Mouse (Mus musculus) stomach, embryonic 16.5 days (tissue): ENCODE results near the gene Ssr1. TPM values are rescaled to one million over a fixed set of nuclear protein-coding genes. Genes with fewer than 3 reads are reported as not detected.

Experiments used
- ATAC-seq: fragments of 200-750 bp; cut with Nextera tagmentation; 2 replicates; pipeline ENCODE4 v1.8.0; 2017; ENCODE audit warnings: moderate number of reproducible peaks, moderate TSS enrichment; ENCODE audit not compliant: insufficient read depth, low FRiP score
- H3K27ac ChIP-seq: fragments of 300-500 bp; sonication (generic); 2 replicates; pipeline ENCODE4 v1.5.1; 2014; ENCODE audit warnings: low read length
- H3K27me3 ChIP-seq: fragments of 300-500 bp; sonication (generic); 2 replicates; pipeline ENCODE4 v1.6.1; 2014; ENCODE audit warnings: low read length, control low read depth, mixed read lengths; ENCODE audit not compliant: control insufficient read depth, insufficient read depth
- H3K36me3 ChIP-seq: fragments of 300-500 bp; sonication (generic); 2 replicates; pipeline ENCODE4 v1.6.1; 2014; ENCODE audit warnings: low read length; ENCODE audit not compliant: control insufficient read depth, insufficient read depth
- H3K4me1 ChIP-seq: fragments of 300-500 bp; sonication (generic); 2 replicates; pipeline ENCODE4 v1.6.1; 2014; ENCODE audit warnings: low read length, control low read depth, mixed read lengths; ENCODE audit not compliant: control insufficient read depth, insufficient read depth
- H3K4me2 ChIP-seq: fragments of 300-500 bp; sonication (generic); 2 replicates; pipeline ENCODE4 v1.6.1; 2014; ENCODE audit warnings: low read depth, low read length, mixed read lengths
- H3K4me3 ChIP-seq: fragments of 300-500 bp; sonication (generic); replicated peaks from 2 replicates; pipeline ENCODE4 v1.5.1; 2014; ENCODE audit warnings: mild to moderate bottlenecking, low read length
- H3K9ac ChIP-seq: fragments of 300-500 bp; sonication (generic); 2 replicates; pipeline ENCODE4 v1.6.1; 2014; ENCODE audit warnings: low read length
- H3K9me3 ChIP-seq: fragments of 300-500 bp; sonication (generic); replicated peaks from 2 replicates; pipeline ENCODE4 v1.6.1; 2016; ENCODE audit warnings: low read length, control low read depth; ENCODE audit not compliant: control insufficient read depth
- WGBS: fragments of 180-500 bp; shearing (Covaris S2); extraction: QIAGEN DNeasy Blood & Tissue Kit; methylation state at CpG from one replicate; pipeline ENCODE4 v1.1.7; 2014; 5-methylcytosine and 5-hydroxymethylcytosine counted together
- polyA plus RNA-seq: library from polyadenylated mRNA; unstranded; fragments of >200 nt; fragmentation: Nextera tagmentation; extraction: Ambion mirVana; gene quantifications from 2 replicates; pipeline ENCODE4 v1.2.1, GENCODE M21; 2015

Gene Ssr1
- polyA plus RNA-seq, 1 experiment from 2014 or later = 145 TPM

DNA sequence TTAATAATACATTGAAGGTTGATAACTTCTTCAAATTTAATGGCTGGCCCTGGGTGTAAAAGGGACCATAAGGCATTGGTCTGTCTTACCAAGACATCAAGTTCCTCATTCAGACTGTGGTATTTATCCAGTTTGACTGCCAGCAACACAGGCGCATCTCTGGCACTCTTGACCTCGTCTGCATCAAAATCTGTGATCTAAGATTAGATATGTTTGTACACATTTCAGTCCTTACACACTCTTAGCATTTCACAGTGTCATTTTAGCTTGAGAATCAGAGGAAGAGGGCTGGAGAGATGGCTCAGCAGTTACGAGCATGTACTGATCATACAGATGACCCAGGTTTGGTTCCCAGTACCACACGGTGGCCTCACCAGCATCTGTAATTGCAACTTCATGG lies 21.6 kb upstream of the Ssr1 start:
- WGBS = 85% methylated on average over 4 of the region's 4 CpGs
- Histone ChIP-seq H3K9ac (no peak overlapping the region), H3K36me3 (no peaks in the 10 kb centered on the region), H3K27me3 (no peaks in the 10 kb centered on the region), H3K4me2 (no peak overlapping the region), H3K9me3 (no peaks in the 10 kb centered on the region), H3K4me1 (no peaks in the 10 kb centered on the region), H3K27ac (no peak overlapping the region), H3K4me3 (no peak overlapping the region)
- no peak for ATAC-seq

DNA sequence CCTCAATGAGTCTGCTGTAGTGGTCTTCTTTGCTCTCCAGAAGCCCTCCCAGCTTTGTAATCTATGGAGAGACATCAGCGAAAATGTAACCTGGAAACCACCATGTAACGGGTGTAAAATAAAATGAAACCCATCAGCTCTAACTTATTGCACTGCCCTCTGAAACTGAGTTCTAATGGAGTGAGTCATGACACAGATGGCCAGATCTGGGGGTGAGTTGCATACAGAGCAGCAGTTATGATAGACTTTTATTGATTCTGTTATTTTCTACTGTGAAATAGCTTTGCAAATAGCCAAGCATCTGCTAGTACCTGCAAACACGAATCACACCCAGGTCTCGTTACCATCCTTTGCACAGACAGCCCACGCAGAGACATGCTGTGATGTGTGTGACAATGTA lies 18.4 kb upstream of the Ssr1 start:
- Histone ChIP-seq H3K9ac (no peak overlapping the region), H3K27me3 (no peaks in the 10 kb centered on the region), H3K9me3 (no peaks in the 10 kb centered on the region), H3K4me2 (no peak overlapping the region), H3K27ac (no peak overlapping the region), H3K36me3 (no peaks in the 10 kb centered on the region), H3K4me1 (no peaks in the 10 kb centered on the region), H3K4me3 (no peak overlapping the region)
- WGBS = 81% methylated on average over 5 of the region's 5 CpGs
- ATAC-seq = no peak

DNA sequence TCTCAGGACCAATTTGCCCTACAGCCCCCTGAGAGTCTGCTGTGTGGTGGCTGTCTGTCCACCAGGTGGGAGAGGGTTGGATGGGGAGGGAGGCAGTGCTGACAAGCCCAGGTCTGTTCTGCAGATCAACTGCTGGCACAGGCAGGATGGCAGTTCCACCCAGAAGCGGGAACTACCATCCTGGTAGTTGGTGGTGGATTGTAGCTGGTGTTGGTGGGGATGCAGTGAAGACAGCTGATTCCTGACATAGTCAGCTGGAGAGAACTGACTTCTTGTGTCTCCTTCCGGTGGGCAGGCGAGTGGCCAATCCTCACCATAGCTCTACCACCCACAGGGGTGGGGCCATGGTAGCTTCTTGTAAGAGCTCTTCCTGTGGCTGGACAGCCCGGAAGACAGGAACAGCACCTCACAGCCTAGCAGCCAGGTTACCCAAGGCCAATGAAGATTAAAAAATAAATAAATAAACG lies 16.5 kb upstream of the Ssr1 start:
- no peak for ATAC-seq
- Histone ChIP-seq H3K27ac (no peak overlapping the region), H3K36me3 (no peaks in the 10 kb centered on the region), H3K27me3 (no peaks in the 10 kb centered on the region), H3K4me1 (no peaks in the 10 kb centered on the region), H3K9ac (no peak overlapping the region), H3K4me2 (no peak overlapping the region), H3K9me3 (no peaks in the 10 kb centered on the region), H3K4me3 (no peak overlapping the region)
- 70% methylated on average over 5 of the region's 5 CpGs for WGBS

DNA sequence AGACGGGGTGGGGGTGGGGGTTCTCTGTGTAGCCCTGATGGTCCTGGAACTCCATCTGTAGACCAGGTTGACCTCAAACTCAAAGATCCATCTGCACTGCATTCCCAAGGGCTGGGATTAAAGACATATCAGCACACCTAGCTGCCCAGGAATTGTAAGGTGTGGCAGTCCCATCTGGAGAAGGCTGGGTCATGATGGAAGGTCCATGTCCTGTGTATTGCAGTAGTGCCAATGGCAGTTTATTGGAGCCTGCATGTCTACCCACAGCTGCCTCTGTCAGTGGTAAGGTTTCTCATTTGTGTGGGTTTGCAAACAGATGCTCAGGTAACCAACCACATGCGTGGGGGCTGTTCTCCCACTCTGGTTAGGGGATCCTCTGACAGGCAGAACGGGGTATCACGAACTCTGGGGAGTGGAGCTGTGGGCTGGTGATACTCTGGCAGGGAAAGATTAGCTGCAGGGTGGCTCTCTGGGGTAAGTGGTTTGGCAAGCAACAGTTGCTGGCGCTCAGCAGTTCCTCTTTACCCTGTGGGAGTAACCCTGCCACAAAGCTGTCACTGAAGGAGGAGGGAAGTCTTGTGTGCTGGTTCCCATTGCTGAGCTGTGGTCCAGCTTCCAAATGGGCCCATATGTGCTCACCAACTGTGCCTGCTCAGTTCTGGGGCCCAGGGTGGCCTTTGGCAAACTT lies 15.8 kb upstream of the Ssr1 start:
- H3K4me3 ChIP-seq = no peak overlapping the region
- no peaks in the 10 kb centered on the region for H3K9me3 ChIP-seq
- H3K9ac ChIP-seq = no peak overlapping the region
- H3K4me2 ChIP-seq = no peak overlapping the region
- 80% methylated on average over 5 of the region's 5 CpGs for WGBS
- ATAC-seq = no peak
- no peak overlapping the region for H3K27ac ChIP-seq
- H3K4me1 ChIP-seq = no peaks in the 10 kb centered on the region
- no peaks in the 10 kb centered on the region for H3K27me3 ChIP-seq
- H3K36me3 ChIP-seq = no peaks in the 10 kb centered on the region

DNA sequence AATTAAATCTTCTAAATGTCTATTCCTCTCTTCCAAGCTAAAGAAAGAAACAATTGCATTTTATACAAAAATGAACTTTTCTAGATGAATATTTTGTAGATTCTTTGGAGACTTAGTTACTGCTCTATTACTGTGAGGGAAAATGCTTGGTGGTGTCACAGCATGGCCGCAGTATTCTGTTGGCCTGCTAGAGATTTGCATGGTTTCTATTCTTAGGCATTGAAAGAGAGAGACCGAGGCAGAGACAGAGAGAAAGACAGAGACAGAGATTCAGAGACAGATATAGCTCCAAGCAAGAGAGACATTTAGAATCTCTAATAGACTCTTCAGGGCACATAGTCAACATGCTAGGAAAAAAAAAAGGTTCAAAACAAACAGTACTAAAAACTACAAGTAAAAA lies 14.0 kb upstream of the Ssr1 start:
- no peak overlapping the region for H3K27ac ChIP-seq
- H3K4me3 ChIP-seq = no peak overlapping the region
- H3K9me3 ChIP-seq = no peaks in the 10 kb centered on the region
- no peak for ATAC-seq
- no peaks in the 10 kb centered on the region for H3K36me3 ChIP-seq
- 91% methylated on average over 2 of the region's 2 CpGs for WGBS
- no peaks in the 10 kb centered on the region for H3K4me1 ChIP-seq
- H3K27me3 ChIP-seq = no peaks in the 10 kb centered on the region
- no peak overlapping the region for H3K4me2 ChIP-seq
- H3K9ac ChIP-seq = no peak overlapping the region

DNA sequence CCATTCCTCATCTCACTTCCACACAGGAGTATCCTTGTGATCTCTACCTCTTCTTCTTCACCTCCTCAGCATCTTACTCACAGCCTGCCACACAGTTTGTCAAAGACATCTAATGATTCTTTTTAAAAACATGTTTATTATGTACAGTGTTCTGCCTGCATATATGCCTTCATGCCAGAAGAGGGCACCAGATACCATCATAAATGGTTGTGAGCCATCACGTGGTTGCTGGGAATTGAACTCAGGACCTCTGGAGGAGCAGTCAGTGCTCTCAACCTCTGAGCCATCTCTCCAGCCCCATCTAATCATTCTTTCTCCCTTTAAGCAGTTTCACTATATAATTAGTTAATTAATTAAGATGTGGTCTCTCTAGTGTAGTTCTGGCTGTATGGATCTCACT lies 8.4 kb upstream of the Ssr1 start:
- no peaks in the 10 kb centered on the region for H3K4me1 ChIP-seq
- no peak overlapping the region for H3K27ac ChIP-seq
- no peak for ATAC-seq
- no peaks in the 10 kb centered on the region for H3K9me3 ChIP-seq
- H3K4me2 ChIP-seq = no peak overlapping the region
- H3K4me3 ChIP-seq = no peak overlapping the region
- H3K9ac ChIP-seq = no peak overlapping the region
- no peaks in the 10 kb centered on the region for H3K27me3 ChIP-seq
- 48% methylated on average over 1 of the region's 1 CpGs for WGBS
- H3K36me3 ChIP-seq = no peaks in the 10 kb centered on the region

DNA sequence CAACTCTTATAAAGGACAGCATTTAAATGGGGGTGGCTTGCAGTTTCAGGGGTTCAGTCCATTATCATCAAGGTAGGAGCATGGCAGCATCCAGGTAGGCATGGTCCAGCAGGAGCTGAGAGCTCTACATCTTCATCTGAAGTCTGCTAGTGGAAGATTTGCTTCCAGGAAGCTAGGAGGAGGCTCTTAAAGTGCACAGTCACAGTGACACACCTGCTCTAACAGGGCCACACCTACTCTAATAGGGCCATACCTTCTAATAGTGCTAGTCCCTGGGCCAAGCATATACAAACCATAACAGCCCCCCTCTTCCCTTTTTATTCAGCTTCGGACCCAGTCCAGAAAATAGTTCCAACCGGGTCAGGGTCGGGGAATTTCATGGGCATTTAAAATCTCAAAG lies 5.7 kb upstream of the Ssr1 start:
- Histone ChIP-seq H3K4me2 (no peak overlapping the region), H3K9me3 (no peaks in the 10 kb centered on the region), H3K36me3 (no peaks in the 10 kb centered on the region), H3K27ac (no peak overlapping the region), H3K9ac (no peak overlapping the region), H3K4me3 (no peak overlapping the region), H3K27me3 (no peaks in the 10 kb centered on the region), H3K4me1 (no peaks in the 10 kb centered on the region)
- WGBS = 80% methylated on average over 3 of the region's 3 CpGs
- ATAC-seq = no peak

DNA sequence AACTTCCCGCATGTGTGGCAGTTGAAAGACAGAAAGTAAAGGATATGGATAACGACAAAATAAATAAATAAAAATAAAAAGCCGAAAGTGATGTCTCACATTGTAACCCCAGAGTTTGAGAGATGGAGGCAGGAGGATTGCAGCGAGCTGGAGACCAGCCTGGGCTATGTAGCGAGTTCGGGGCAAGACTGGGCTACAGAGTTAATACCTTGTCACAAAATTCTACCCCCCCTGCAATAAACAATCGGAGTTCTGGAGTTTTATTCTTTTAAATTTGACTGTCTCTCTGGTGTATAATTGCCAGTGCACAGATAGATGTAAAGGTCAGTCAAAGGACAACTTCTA lies 360 bp upstream of the Ssr1 start:
- 13% methylated on average over 7 of the region's 7 CpGs for WGBS
- Histone ChIP-seq H3K9me3 (no peaks in the 10 kb centered on the region), H3K27me3 (no peaks in the 10 kb centered on the region), H3K27ac (no peak overlapping the region), H3K4me2 (peak overlapping the region; percentile 54), H3K4me1 (no peaks in the 10 kb centered on the region), H3K36me3 (peaks cover 17% of the 10 kb centered on the region), H3K4me3 (peak overlapping the region; percentile 84), H3K9ac (peak overlapping the region; percentile 59)
- no peak for ATAC-seq

DNA sequence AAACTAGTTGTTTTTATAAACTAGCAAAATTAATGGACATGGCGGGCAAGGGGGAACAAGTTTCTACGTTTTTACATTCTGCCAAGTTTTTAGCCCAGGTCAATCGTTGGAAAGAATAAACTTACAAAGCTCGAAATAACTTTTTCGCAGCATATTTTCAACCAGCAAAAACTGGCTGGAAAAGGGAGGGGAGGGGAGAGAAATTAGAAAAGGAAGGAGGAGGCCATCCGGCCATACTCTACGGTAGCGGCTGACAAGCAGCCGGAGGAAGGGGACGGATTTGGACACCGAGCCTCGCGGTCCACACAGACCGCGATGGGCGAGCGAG lies 677 bp downstream of the Ssr1 start:
- peak overlapping the region; percentile 89 for H3K4me2 ChIP-seq
- no peaks in the 10 kb centered on the region for H3K27me3 ChIP-seq
- H3K9me3 ChIP-seq = no peaks in the 10 kb centered on the region
- H3K36me3 ChIP-seq = peaks cover 17% of the 10 kb centered on the region
- peak overlapping the region; percentile 94 for H3K9ac ChIP-seq
- H3K4me1 ChIP-seq = no peaks in the 10 kb centered on the region
- peak overlapping the region; percentile 84 for H3K4me3 ChIP-seq
- under 1% methylated on average over 17 of the region's 17 CpGs for WGBS
- ATAC-seq = no peak
- peak overlapping the region; percentile 92 for H3K27ac ChIP-seq
